Mouse (Mus musculus) stomach, postnatal 0 days (tissue): ENCODE results near the gene Gm17019. TPM values are rescaled to one million over a fixed set of nuclear protein-coding genes. Genes with fewer than 3 reads are reported as not detected.
"Not testable (repeated sequence)": the region's sequence is repeated elsewhere in the genome, so short reads cannot be mapped to it uniquely, and the experiment has no call there.

Source experiments
- ATAC-seq: fragments of 200-750 bp; cut with Nextera tagmentation; 2 replicates; pipeline ENCODE4 v1.8.0; 2017; ENCODE audit not compliant: low FRiP score, low TSS enrichment
- DNase-seq: peaks from one replicate; pipeline ENCODE4 v3.0.0-alpha.2; 2016; ENCODE audit warnings: low spot score
- H3K27ac ChIP-seq: fragments of 300-500 bp; sonication (generic); replicated peaks from 2 replicates; pipeline ENCODE4 v1.5.1; 2014; ENCODE audit warnings: mild to moderate bottlenecking, control low read depth
- H3K27me3 ChIP-seq: fragments of 300-500 bp; sonication (generic); 2 replicates; pipeline ENCODE4 v1.6.1; 2014; ENCODE audit warnings: low read length; ENCODE audit not compliant: control insufficient read depth, insufficient read depth
- H3K36me3 ChIP-seq: fragments of 300-500 bp; sonication (generic); 2 replicates; pipeline ENCODE4 v1.6.1; 2014; ENCODE audit warnings: low read length, mixed read lengths; ENCODE audit not compliant: control insufficient read depth, insufficient read depth
- H3K4me1 ChIP-seq: fragments of 300-500 bp; sonication (generic); replicated peaks from 2 replicates; pipeline ENCODE4 v1.6.1; 2014; ENCODE audit warnings: antibody characterized with exemption; ENCODE audit not compliant: control insufficient read depth, insufficient read depth
- H3K4me2 ChIP-seq: fragments of 300-500 bp; sonication (generic); replicated peaks from 2 replicates; pipeline ENCODE4 v1.6.1; 2014; ENCODE audit warnings: low read depth, mild to moderate bottlenecking, control low read depth, moderate library complexity
- H3K4me3 ChIP-seq: fragments of 300-500 bp; sonication (generic); 2 replicates; pipeline ENCODE4 v1.5.1; 2014; ENCODE audit warnings: low read depth, low read length, control low read depth
- H3K9ac ChIP-seq: fragments of 300-500 bp; sonication (generic); 2 replicates; pipeline ENCODE4 v1.6.1; 2014; ENCODE audit warnings: mild to moderate bottlenecking, low read length, control low read depth, mixed read lengths
- H3K9me3 ChIP-seq: fragments of 300-500 bp; sonication (generic); 2 replicates; pipeline ENCODE4 v1.6.1; 2016; ENCODE audit warnings: low read length; ENCODE audit not compliant: control insufficient read depth
- CTCF ChIP-seq: IDR thresholded peaks from 2 replicates; pipeline ENCODE4 v1.5.1; 2016; ENCODE audit warnings: antibody characterized with exemption, low read depth, mild to moderate bottlenecking, moderate library complexity
- WGBS: fragments of 180-500 bp; shearing (Covaris S2); extraction: QIAGEN DNeasy Blood & Tissue Kit; methylation state at CpG from one replicate; pipeline ENCODE4 v1.1.7; 2014; 5-methylcytosine and 5-hydroxymethylcytosine counted together
- polyA plus RNA-seq: library from polyadenylated mRNA; unstranded; fragments of >200 nt; fragmentation: Nextera tagmentation; extraction: Ambion mirVana; gene quantifications from 2 replicates; pipeline ENCODE4 v1.2.1, GENCODE M21; 2015

The Gm17019 gene
- polyA plus RNA-seq, 1 experiment from 2014 or later, result not detected

DNA sequence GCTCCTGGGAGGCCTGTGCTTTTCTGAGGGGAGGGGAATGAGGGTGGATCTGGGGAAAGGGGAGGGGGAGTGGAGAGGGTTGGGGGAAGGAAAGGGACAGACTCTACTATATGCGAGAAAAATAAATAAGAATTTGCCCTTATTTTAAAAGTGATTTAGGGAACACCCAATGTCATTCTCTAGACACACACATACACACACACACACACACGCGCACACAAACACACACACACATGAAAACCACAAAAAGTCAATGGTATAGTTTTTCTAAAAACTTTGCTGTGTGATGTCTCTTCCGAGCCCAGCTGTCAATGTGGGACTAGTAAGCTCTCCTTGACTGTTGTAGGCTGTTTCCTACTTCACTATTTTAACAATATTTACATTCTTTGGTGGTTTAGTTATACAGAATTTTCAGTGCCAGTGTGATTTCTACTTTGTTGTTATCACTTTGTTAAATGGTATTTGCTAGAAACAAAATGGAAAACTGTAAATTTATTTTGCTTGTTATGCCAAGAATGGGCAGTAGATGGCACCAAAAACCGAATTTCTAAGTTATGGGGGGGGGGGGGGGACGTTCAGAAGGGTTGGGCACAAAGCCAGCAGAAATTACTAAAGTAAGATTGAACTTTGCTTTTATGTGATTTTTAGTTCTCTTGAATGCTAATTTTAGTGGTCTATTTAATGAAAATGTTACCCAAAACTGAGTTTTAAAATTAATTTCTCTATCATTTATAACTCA lies 46.0 kb downstream of the Gm17019 start:
- not testable (repeated sequence) for H3K36me3 ChIP-seq, H3K4me1 ChIP-seq, H3K4me3 ChIP-seq, H3K4me2 ChIP-seq, DNase-seq, H3K9ac ChIP-seq, H3K27ac ChIP-seq, H3K27me3 ChIP-seq, H3K9me3 ChIP-seq
- peak; percentile 61; the same call in 1 of the 2 replicates for ATAC-seq
- 40% methylated on average over 5 of the region's 6 CpGs for WGBS
- peak; percentile 22 for TF ChIP-seq CTCF

Other genes starting within 250 kb of the Gm17019 start
- gene Gm9758, start 118.1 kb downstream of the Gm17019 start, polyA plus RNA-seq, result not detected in 2 replicates
- gene Speer4e, start 94.6 kb downstream of the Gm17019 start, polyA plus RNA-seq, result 0.21 TPM in 1 of 2 replicates, not detected in the other
- gene Gm10354, start 54.1 kb downstream of the Gm17019 start, polyA plus RNA-seq, result not detected in 2 replicates